Mouse (Mus musculus): ENCODE results near the gene Hnf4a.
"Not testable (repeated sequence)": the region's sequence is repeated elsewhere in the genome, so short reads cannot be mapped to it uniquely, and the experiment has no call there.

Gene Hnf4a

GRCm38 (mm10) chr2:163506300-163507004 lies at the start of gene Hnf4a:
Gene Hnf4a (plus strand): TSS chr2:163506808.
- DNase-seq = no peak

- no peak for DNase-seq
Observed at GRCm38 (mm10) chr2:163458539-163459265, 47.9 kb upstream of the Hnf4a start.

- DNase-seq = no peak
Observed at GRCm38 (mm10) chr2:163459380-163459779, 47.2 kb upstream of the Hnf4a start.

GRCm38 (mm10) chr2:163460622-163461021 lies 46.0 kb upstream of the Hnf4a start:
- DNase-seq = no peak

- not testable (repeated sequence) for DNase-seq
Observed at GRCm38 (mm10) chr2:163461307-163461706, 45.3 kb upstream of the Hnf4a start.

GRCm38 (mm10) chr2:163462386-163462785 lies 44.2 kb upstream of the Hnf4a start:
- DNase-seq = no peak

- no peak for DNase-seq
Observed at GRCm38 (mm10) chr2:163462801-163463200, 43.8 kb upstream of the Hnf4a start.

- DNase-seq = no peak
Observed at GRCm38 (mm10) chr2:163463251-163463769, 43.3 kb upstream of the Hnf4a start.

- DNase-seq = no peak
Observed at GRCm38 (mm10) chr2:163463998-163464397, 42.6 kb upstream of the Hnf4a start.

GRCm38 (mm10) chr2:163464562-163464961 lies 42.0 kb upstream of the Hnf4a start:
- no peak for DNase-seq

GRCm38 (mm10) chr2:163466771-163467170 lies 39.8 kb upstream of the Hnf4a start:
- DNase-seq = no peak

GRCm38 (mm10) chr2:163467585-163467984 lies 39.0 kb upstream of the Hnf4a start:
- no peak for DNase-seq

GRCm38 (mm10) chr2:163468866-163469265 lies 37.7 kb upstream of the Hnf4a start:
- no peak for DNase-seq

GRCm38 (mm10) chr2:163469711-163470110 lies 36.9 kb upstream of the Hnf4a start:
- no peak for DNase-seq

- no peak for DNase-seq
Observed at GRCm38 (mm10) chr2:163471136-163471535, 35.5 kb upstream of the Hnf4a start.

- DNase-seq = no peak
Observed at GRCm38 (mm10) chr2:163471710-163472465, 34.7 kb upstream of the Hnf4a start.

- DNase-seq = peak; percentile 97
Observed at GRCm38 (mm10) chr2:163472466-163472851, 34.1 kb upstream of the Hnf4a start, which contains the start of gene Fitm2. Gene Fitm2 (minus strand): TSS chr2:163472629.

- peak; percentile 6 for DNase-seq
Observed at GRCm38 (mm10) chr2:163480191-163480825, 26.3 kb upstream of the Hnf4a start.

- no peak for DNase-seq
Observed at GRCm38 (mm10) chr2:163481539-163482029, 25.0 kb upstream of the Hnf4a start.

- DNase-seq = no peak
Observed at GRCm38 (mm10) chr2:163487360-163487759, 19.2 kb upstream of the Hnf4a start.

- DNase-seq = no peak
Observed at GRCm38 (mm10) chr2:163489725-163490291, 16.8 kb upstream of the Hnf4a start.

GRCm38 (mm10) chr2:163490656-163491055 lies 16.0 kb upstream of the Hnf4a start:
- DNase-seq = no peak
